Mouse (Mus musculus): ENCODE data around the gene Camta2. TPM values are rescaled to one million over a fixed set of nuclear protein-coding genes. Genes with fewer than 3 reads are reported as not detected.

The Camta2 gene
- polyA plus RNA-seq, 1 experiment from 2014 or later = 4.4 TPM

GRCm38 (mm10) chr11:70720567-70720966 is 32.7 kb upstream of the Camta2 start:
- Histone ChIP-seq H3K27ac (replicated peaks; ENCODE audit: low read depth, low read length) (no peak overlapping the region), H3K36me3 (replicated peaks; ENCODE audit: control insufficient read depth, insufficient read depth, low read depth, low read length) (peaks cover 5% of the 10 kb centered on the region), H3K4me2 (ENCODE audit: low read depth, low read length) (no peak overlapping the region), H3K4me1 (ENCODE audit: control insufficient read depth, insufficient read depth, low read length) (no peaks in the 10 kb centered on the region), H3K9me3 (replicated peaks; ENCODE audit: control insufficient read depth, low read length) (no peaks in the 10 kb centered on the region), H3K27me3 (ENCODE audit: control insufficient read depth, insufficient read depth, low read length) (no peaks in the 10 kb centered on the region), H3K9ac (replicated peaks; ENCODE audit: low read length) (no peak overlapping the region), H3K4me3 (ENCODE audit: low read depth, low read length) (no peak overlapping the region)
- 86% methylated on average over 3 of the region's 3 CpGs for whole genome bisulfite sequencing
- ATAC-seq (replicated peaks; ENCODE audit: insufficient number of reproducible peaks, low FRiP score, low TSS enrichment, low read depth) (no peak), DNase-seq (ENCODE audit: low spot score) (no peak)

GRCm38 (mm10) chr11:70718481-70718880 is 30.6 kb upstream of the Camta2 start:
- ATAC-seq (replicated peaks; ENCODE audit: insufficient number of reproducible peaks, low FRiP score, low TSS enrichment, low read depth) (no peak), DNase-seq (ENCODE audit: low spot score) (no peak)
- no peaks in the 10 kb centered on the region for H3K4me1 ChIP-seq (ENCODE audit: control insufficient read depth, insufficient read depth, low read length)
- no peaks in the 10 kb centered on the region for H3K27me3 ChIP-seq (ENCODE audit: control insufficient read depth, insufficient read depth, low read length)
- H3K4me2 ChIP-seq (ENCODE audit: low read depth, low read length) = no peak overlapping the region
- no peak overlapping the region for H3K27ac ChIP-seq (replicated peaks; ENCODE audit: low read depth, low read length)
- no peak overlapping the region for H3K4me3 ChIP-seq (ENCODE audit: low read depth, low read length)
- peaks cover 2% of the 10 kb centered on the region for H3K36me3 ChIP-seq (replicated peaks; ENCODE audit: control insufficient read depth, insufficient read depth, low read depth, low read length)
- H3K9ac ChIP-seq (replicated peaks; ENCODE audit: low read length) = no peak overlapping the region
- WGBS = 61% methylated on average over 5 of the region's 5 CpGs
- no peaks in the 10 kb centered on the region for H3K9me3 ChIP-seq (replicated peaks; ENCODE audit: control insufficient read depth, low read length)

DNA sequence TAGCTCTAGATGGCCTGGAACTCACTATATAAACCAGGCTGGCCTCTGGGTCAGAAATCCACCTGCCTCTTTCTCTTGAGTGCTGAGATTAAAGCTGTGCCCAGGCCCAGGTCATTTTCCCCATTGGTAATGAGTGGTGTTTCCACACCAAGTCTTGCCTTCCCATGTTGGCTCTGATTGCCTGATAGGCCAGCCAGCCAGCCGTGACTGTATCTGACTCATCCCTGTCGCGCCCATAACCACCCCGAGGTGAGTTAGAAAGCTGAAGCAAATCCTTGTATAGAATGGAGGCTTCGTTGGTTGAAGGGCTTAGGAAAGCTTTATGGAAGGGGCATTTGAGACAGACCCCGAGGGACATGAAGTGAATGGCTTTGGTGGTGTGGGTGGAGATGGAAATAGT is 27.9 kb upstream of the Camta2 start:
- Histone ChIP-seq H3K27ac (replicated peaks; ENCODE audit: low read depth, low read length) (no peak overlapping the region), H3K9me3 (replicated peaks; ENCODE audit: control insufficient read depth, low read length) (no peaks in the 10 kb centered on the region), H3K4me2 (ENCODE audit: low read depth, low read length) (no peak overlapping the region), H3K36me3 (replicated peaks; ENCODE audit: control insufficient read depth, insufficient read depth, low read depth, low read length) (peaks cover 5% of the 10 kb centered on the region), H3K9ac (replicated peaks; ENCODE audit: low read length) (no peak overlapping the region), H3K27me3 (ENCODE audit: control insufficient read depth, insufficient read depth, low read length) (no peaks in the 10 kb centered on the region), H3K4me3 (ENCODE audit: low read depth, low read length) (no peak overlapping the region), H3K4me1 (ENCODE audit: control insufficient read depth, insufficient read depth, low read length) (no peaks in the 10 kb centered on the region)
- DNase-seq (ENCODE audit: low spot score) (no peak), ATAC-seq (replicated peaks; ENCODE audit: insufficient number of reproducible peaks, low FRiP score, low TSS enrichment, low read depth) (no peak)
- 92% methylated on average over 6 of the region's 6 CpGs for WGBS

DNA sequence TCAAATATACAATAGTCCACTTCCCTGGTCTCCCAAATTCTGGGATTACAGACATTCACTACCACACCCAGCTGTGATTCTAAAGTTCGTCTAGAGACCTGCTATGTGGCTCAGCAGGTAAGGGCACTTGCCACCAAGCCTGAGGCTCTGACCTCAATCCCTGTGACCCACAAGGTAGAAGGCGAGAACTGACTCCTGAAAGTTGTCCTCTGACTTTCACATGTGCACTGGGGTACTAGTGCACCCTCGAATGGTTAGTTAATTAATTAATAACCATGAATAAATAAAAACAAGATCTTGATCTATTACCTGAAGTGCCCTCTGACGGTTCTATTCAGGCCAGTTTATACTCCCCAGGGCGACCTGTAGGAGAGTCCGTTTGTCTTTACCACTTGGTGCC is 25.3 kb upstream of the Camta2 start:
- no peak for ATAC-seq (replicated peaks; ENCODE audit: insufficient number of reproducible peaks, low FRiP score, low TSS enrichment, low read depth)
- WGBS = 87% methylated on average over 6 of the region's 6 CpGs
- no peaks in the 10 kb centered on the region for H3K4me1 ChIP-seq (ENCODE audit: control insufficient read depth, insufficient read depth, low read length)
- H3K9ac ChIP-seq (replicated peaks; ENCODE audit: low read length) = no peak overlapping the region
- no peak overlapping the region for H3K27ac ChIP-seq (replicated peaks; ENCODE audit: low read depth, low read length)
- H3K27me3 ChIP-seq (ENCODE audit: control insufficient read depth, insufficient read depth, low read length) = no peaks in the 10 kb centered on the region
- H3K4me3 ChIP-seq (ENCODE audit: low read depth, low read length) = no peak overlapping the region
- no peaks in the 10 kb centered on the region for H3K9me3 ChIP-seq (replicated peaks; ENCODE audit: control insufficient read depth, low read length)
- no peak overlapping the region for H3K4me2 ChIP-seq (ENCODE audit: low read depth, low read length)
- DNase-seq (ENCODE audit: low spot score) = no peak
- peaks cover 5% of the 10 kb centered on the region; the same call in 1 of the 2 replicates for H3K36me3 ChIP-seq (replicated peaks; ENCODE audit: control insufficient read depth, insufficient read depth, low read depth, low read length)

- no peak overlapping the region for H3K9ac ChIP-seq (replicated peaks; ENCODE audit: low read length)
- no peak overlapping the region for H3K27ac ChIP-seq (replicated peaks; ENCODE audit: low read depth, low read length)
- DNase-seq (ENCODE audit: low spot score) = no peak
- H3K4me2 ChIP-seq (ENCODE audit: low read depth, low read length) = no peak overlapping the region
- H3K36me3 ChIP-seq (replicated peaks; ENCODE audit: control insufficient read depth, insufficient read depth, low read depth, low read length) = peaks cover 9% of the 10 kb centered on the region
- ATAC-seq (replicated peaks; ENCODE audit: insufficient number of reproducible peaks, low FRiP score, low TSS enrichment, low read depth) = no peak
- no peaks in the 10 kb centered on the region for H3K4me1 ChIP-seq (ENCODE audit: control insufficient read depth, insufficient read depth, low read length)
- H3K27me3 ChIP-seq (ENCODE audit: control insufficient read depth, insufficient read depth, low read length) = no peaks in the 10 kb centered on the region
- H3K4me3 ChIP-seq (ENCODE audit: low read depth, low read length) = no peak overlapping the region
- 94% methylated on average over 10 of the region's 10 CpGs for WGBS
- no peaks in the 10 kb centered on the region for H3K9me3 ChIP-seq (replicated peaks; ENCODE audit: control insufficient read depth, low read length)
These were observed 23.1 kb upstream of the Camta2 start for GRCm38 (mm10) chr11:70711026-70711425.

DNA sequence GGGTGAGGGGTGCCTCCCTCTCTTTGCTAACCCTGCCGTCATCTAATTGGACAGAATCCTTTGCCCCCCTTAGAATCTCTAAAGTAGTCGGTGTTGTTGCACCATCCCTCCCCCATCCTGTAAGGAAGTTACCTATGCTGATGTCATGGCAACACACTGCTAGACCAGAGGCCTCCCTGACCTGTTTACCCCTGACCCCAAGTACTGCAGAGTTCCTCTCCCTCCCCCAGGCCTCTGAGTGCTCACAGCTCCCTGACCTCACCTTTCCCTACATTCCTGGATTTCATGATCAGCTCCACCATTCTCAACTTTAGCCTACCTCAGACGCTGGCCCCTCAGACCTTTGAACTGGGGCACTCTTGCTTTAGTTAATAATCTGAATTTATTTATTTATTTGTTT is 18.2 kb upstream of the Camta2 start:
- Histone ChIP-seq H3K9ac (replicated peaks; ENCODE audit: low read length) (no peak overlapping the region), H3K9me3 (replicated peaks; ENCODE audit: control insufficient read depth, low read length) (no peaks in the 10 kb centered on the region), H3K27ac (replicated peaks; ENCODE audit: low read depth, low read length) (no peak overlapping the region), H3K27me3 (ENCODE audit: control insufficient read depth, insufficient read depth, low read length) (no peaks in the 10 kb centered on the region), H3K4me3 (ENCODE audit: low read depth, low read length) (no peak overlapping the region), H3K4me1 (ENCODE audit: control insufficient read depth, insufficient read depth, low read length) (peaks cover 3% of the 10 kb centered on the region; the same call in 1 of the 2 replicates), H3K36me3 (replicated peaks; ENCODE audit: control insufficient read depth, insufficient read depth, low read depth, low read length) (peaks cover 6% of the 10 kb centered on the region), H3K4me2 (ENCODE audit: low read depth, low read length) (no peak overlapping the region)
- ATAC-seq (replicated peaks; ENCODE audit: insufficient number of reproducible peaks, low FRiP score, low TSS enrichment, low read depth) (no peak), DNase-seq (ENCODE audit: low spot score) (no peak)
- WGBS = 73% methylated on average over 3 of the region's 3 CpGs

DNA sequence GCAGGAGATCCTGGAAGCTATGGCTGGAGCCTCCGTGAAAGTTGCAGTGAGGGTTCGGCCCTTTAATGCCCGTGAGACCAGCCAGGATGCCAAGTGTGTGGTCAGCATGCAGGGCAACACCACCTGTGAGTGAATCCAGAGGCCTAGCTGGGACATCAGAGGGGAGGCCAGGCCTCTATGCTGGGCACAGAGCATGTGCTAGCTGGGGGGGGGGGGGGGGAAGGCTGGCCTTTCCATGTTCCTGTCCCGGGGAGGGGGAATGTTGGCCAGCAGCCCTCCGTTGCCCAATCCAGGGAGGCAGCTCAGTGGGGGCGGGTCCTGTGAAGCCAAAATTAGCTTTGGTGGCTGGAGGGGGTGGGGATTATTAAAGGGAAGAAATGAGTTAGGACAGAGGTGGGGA is 14.9 kb upstream of the Camta2 start:
- Histone ChIP-seq H3K9me3 (replicated peaks; ENCODE audit: control insufficient read depth, low read length) (no peaks in the 10 kb centered on the region), H3K36me3 (replicated peaks; ENCODE audit: control insufficient read depth, insufficient read depth, low read depth, low read length) (peaks cover 6% of the 10 kb centered on the region), H3K4me2 (ENCODE audit: low read depth, low read length) (no peak overlapping the region), H3K27me3 (ENCODE audit: control insufficient read depth, insufficient read depth, low read length) (no peaks in the 10 kb centered on the region), H3K4me3 (ENCODE audit: low read depth, low read length) (no peak overlapping the region), H3K9ac (replicated peaks; ENCODE audit: low read length) (no peak overlapping the region), H3K27ac (replicated peaks; ENCODE audit: low read depth, low read length) (no peak overlapping the region), H3K4me1 (ENCODE audit: control insufficient read depth, insufficient read depth, low read length) (peaks cover 3% of the 10 kb centered on the region; the same call in 1 of the 2 replicates)
- DNase-seq (ENCODE audit: low spot score) (no peak), ATAC-seq (replicated peaks; ENCODE audit: insufficient number of reproducible peaks, low FRiP score, low TSS enrichment, low read depth) (no peak)
- 69% methylated on average over 6 of the region's 6 CpGs for WGBS

- no peaks in the 10 kb centered on the region for H3K27me3 ChIP-seq (ENCODE audit: control insufficient read depth, insufficient read depth, low read length)
- H3K9ac ChIP-seq (replicated peaks; ENCODE audit: low read length) = no peak overlapping the region; the same call in 1 of the 2 replicates
- no peaks in the 10 kb centered on the region for H3K9me3 ChIP-seq (replicated peaks; ENCODE audit: control insufficient read depth, low read length)
- peak overlapping the region; percentile 2; the same call in 1 of the 2 replicates for H3K4me2 ChIP-seq (ENCODE audit: low read depth, low read length)
- peaks cover 6% of the 10 kb centered on the region for H3K36me3 ChIP-seq (replicated peaks; ENCODE audit: control insufficient read depth, insufficient read depth, low read depth, low read length)
- 83% methylated on average over 6 of the region's 6 CpGs for WGBS
- ATAC-seq (replicated peaks; ENCODE audit: insufficient number of reproducible peaks, low FRiP score, low TSS enrichment, low read depth) (no peak), DNase-seq (ENCODE audit: low spot score) (no peak)
- H3K4me3 ChIP-seq (ENCODE audit: low read depth, low read length) = peak overlapping the region; percentile 88; the same call in 1 of the 2 replicates
- no peak overlapping the region for H3K27ac ChIP-seq (replicated peaks; ENCODE audit: low read depth, low read length)
- peaks cover 3% of the 10 kb centered on the region; the same call in 1 of the 2 replicates for H3K4me1 ChIP-seq (ENCODE audit: control insufficient read depth, insufficient read depth, low read length)
These were observed 14.3 kb upstream of the Camta2 start for GRCm38 (mm10) chr11:70701984-70702733.

All from embryonic facial prominence, embryonic 11.5 days (tissue).